Mouse (Mus musculus): ENCODE data around the gene Ret. TPM values are rescaled to one million over a fixed set of nuclear protein-coding genes. Genes with fewer than 3 reads are reported as not detected.

Gene Ret
- polyA plus RNA-seq (2012; ENCODE audit: insufficient read depth, low replicate concordance): 0.10 TPM in 1 of 2 replicates, not detected in the other

- Histone ChIP-seq H3K9me3 (no peaks in the 10 kb centered on the region), H3K4me1 (peaks cover 25% of the 10 kb centered on the region), H3K27me3 (replicated peaks) (peaks cover 97% of the 10 kb centered on the region), H3K4me3 (replicated peaks) (peak within 1 kb of the TSS; percentile 87), H3K36me3 (replicated peaks; ENCODE audit: low read length) (no peaks in the 10 kb centered on the region)
- no peak for TF ChIP-seq FLI1 (IDR thresholded peaks at IDR 0.05; ENCODE audit: low read length)
- TF ChIP-seq GATA1 (IDR thresholded peaks at IDR 0.05; ENCODE audit: borderline replicate concordance, low read length): no peak
Observed at GRCm38 (mm10) chr6:118197440-118197975, at the start of gene Ret. Gene Ret (minus strand): TSS chr6:118197718.

GRCm38 (mm10) chr6:118247161-118247560 is 49.6 kb upstream of the Ret start:
- Histone ChIP-seq H3K27me3 (replicated peaks) (peaks cover 44% of the 10 kb centered on the region), H3K4me3 (replicated peaks) (no peak overlapping the region), H3K36me3 (replicated peaks; ENCODE audit: low read length) (no peaks in the 10 kb centered on the region), H3K4me1 (no peaks in the 10 kb centered on the region), H3K9me3 (peaks cover 17% of the 10 kb centered on the region)
- no peak for TF ChIP-seq GATA1 (IDR thresholded peaks at IDR 0.05; ENCODE audit: borderline replicate concordance, low read length)
- no peak for TF ChIP-seq FLI1 (IDR thresholded peaks at IDR 0.05; ENCODE audit: low read length)

- Histone ChIP-seq H3K36me3 (replicated peaks; ENCODE audit: low read length) (no peaks in the 10 kb centered on the region), H3K4me1 (no peaks in the 10 kb centered on the region), H3K27me3 (replicated peaks) (peaks cover 30% of the 10 kb centered on the region), H3K9me3 (peaks cover 7% of the 10 kb centered on the region), H3K4me3 (replicated peaks) (no peak overlapping the region)
- TF ChIP-seq GATA1 (IDR thresholded peaks at IDR 0.05; ENCODE audit: borderline replicate concordance, low read length) (no peak), FLI1 (IDR thresholded peaks at IDR 0.05; ENCODE audit: low read length) (no peak)
Observed at GRCm38 (mm10) chr6:118244106-118244505, 46.6 kb upstream of the Ret start.

- Histone ChIP-seq H3K4me1 (no peaks in the 10 kb centered on the region), H3K27me3 (replicated peaks) (peaks cover 29% of the 10 kb centered on the region), H3K36me3 (replicated peaks; ENCODE audit: low read length) (no peaks in the 10 kb centered on the region), H3K4me3 (replicated peaks) (no peak overlapping the region), H3K9me3 (peaks cover 7% of the 10 kb centered on the region)
- TF ChIP-seq FLI1 (IDR thresholded peaks at IDR 0.05; ENCODE audit: low read length) (no peak), GATA1 (IDR thresholded peaks at IDR 0.05; ENCODE audit: borderline replicate concordance, low read length) (no peak)
Observed at GRCm38 (mm10) chr6:118242941-118243340, 45.4 kb upstream of the Ret start.

- no peak for TF ChIP-seq GATA1 (IDR thresholded peaks at IDR 0.05; ENCODE audit: borderline replicate concordance, low read length)
- no peak for TF ChIP-seq FLI1 (IDR thresholded peaks at IDR 0.05; ENCODE audit: low read length)
- peaks cover 47% of the 10 kb centered on the region for H3K27me3 ChIP-seq (replicated peaks)
- no peaks in the 10 kb centered on the region for H3K9me3 ChIP-seq
- peaks cover 3% of the 10 kb centered on the region; the same call in 1 of the 2 replicates for H3K4me1 ChIP-seq
- H3K36me3 ChIP-seq (replicated peaks; ENCODE audit: low read length): no peaks in the 10 kb centered on the region
- H3K4me3 ChIP-seq (replicated peaks): no peak overlapping the region
Observed at GRCm38 (mm10) chr6:118226072-118226471, 28.6 kb upstream of the Ret start.

- peaks cover 3% of the 10 kb centered on the region; the same call in 1 of the 2 replicates for H3K4me1 ChIP-seq
- no peaks in the 10 kb centered on the region for H3K9me3 ChIP-seq
- H3K36me3 ChIP-seq (replicated peaks; ENCODE audit: low read length): no peaks in the 10 kb centered on the region
- no peak for TF ChIP-seq FLI1 (IDR thresholded peaks at IDR 0.05; ENCODE audit: low read length)
- no peak for TF ChIP-seq GATA1 (IDR thresholded peaks at IDR 0.05; ENCODE audit: borderline replicate concordance, low read length)
- H3K27me3 ChIP-seq (replicated peaks): peaks cover 53% of the 10 kb centered on the region
- H3K4me3 ChIP-seq (replicated peaks): no peak overlapping the region
Observed at GRCm38 (mm10) chr6:118222471-118222870, 25.0 kb upstream of the Ret start.

- H3K36me3 ChIP-seq (replicated peaks; ENCODE audit: low read length): no peaks in the 10 kb centered on the region
- 0 out of 2 replicates have a peak, but pooled peaks cover 3% of the 10 kb centered on the region for H3K9me3 ChIP-seq
- no peak for TF ChIP-seq GATA1 (IDR thresholded peaks at IDR 0.05; ENCODE audit: borderline replicate concordance, low read length)
- TF ChIP-seq FLI1 (IDR thresholded peaks at IDR 0.05; ENCODE audit: low read length): no peak
Observed at GRCm38 (mm10) chr6:118215676-118216075, 18.2 kb upstream of the Ret start.

GRCm38 (mm10) chr6:118208326-118208725 is 10.8 kb upstream of the Ret start:
- peaks cover 50% of the 10 kb centered on the region for H3K27me3 ChIP-seq (replicated peaks)
- H3K9me3 ChIP-seq: no peaks in the 10 kb centered on the region
- H3K4me3 ChIP-seq (replicated peaks): no peak overlapping the region
- H3K4me1 ChIP-seq: no peaks in the 10 kb centered on the region
- no peaks in the 10 kb centered on the region for H3K36me3 ChIP-seq (replicated peaks; ENCODE audit: low read length)
- TF ChIP-seq GATA1 (IDR thresholded peaks at IDR 0.05; ENCODE audit: borderline replicate concordance, low read length) (no peak), FLI1 (IDR thresholded peaks at IDR 0.05; ENCODE audit: low read length) (no peak)

More at GRCm38 (mm10) chr6:118215676-118216075, 18.2 kb upstream of the Ret start:
- peaks cover 22% of the 10 kb centered on the region for H3K27me3 ChIP-seq (replicated peaks)
- H3K4me3 ChIP-seq (replicated peaks): no peak overlapping the region
- no peaks in the 10 kb centered on the region for H3K4me1 ChIP-seq

GRCm38 (mm10) chr6:118206386-118206785 is 8.9 kb upstream of the Ret start:
- H3K27me3 ChIP-seq (replicated peaks): peaks cover 68% of the 10 kb centered on the region
- TF ChIP-seq FLI1 (IDR thresholded peaks at IDR 0.05; ENCODE audit: low read length) (no peak), GATA1 (IDR thresholded peaks at IDR 0.05; ENCODE audit: borderline replicate concordance, low read length) (no peak)
- H3K4me1 ChIP-seq: no peaks in the 10 kb centered on the region
- no peaks in the 10 kb centered on the region for H3K36me3 ChIP-seq (replicated peaks; ENCODE audit: low read length)
- no peak overlapping the region for H3K4me3 ChIP-seq (replicated peaks)
- no peaks in the 10 kb centered on the region for H3K9me3 ChIP-seq

- peaks cover 79% of the 10 kb centered on the region for H3K27me3 ChIP-seq (replicated peaks)
Observed at GRCm38 (mm10) chr6:118205176-118205890, 7.8 kb upstream of the Ret start.

More at GRCm38 (mm10) chr6:118205176-118205890, 7.8 kb upstream of the Ret start:
- Histone ChIP-seq H3K9me3 (no peaks in the 10 kb centered on the region), H3K36me3 (replicated peaks; ENCODE audit: low read length) (no peaks in the 10 kb centered on the region), H3K4me3 (replicated peaks) (no peak overlapping the region), H3K4me1 (no peaks in the 10 kb centered on the region)
- no peak for TF ChIP-seq FLI1 (IDR thresholded peaks at IDR 0.05; ENCODE audit: low read length)
- no peak for TF ChIP-seq GATA1 (IDR thresholded peaks at IDR 0.05; ENCODE audit: borderline replicate concordance, low read length)

All from megakaryocyte, embryonic 14.5 days (primary cell).